Mouse (Mus musculus) embryo, embryonic 11.5 days (tissue): ENCODE data around the gene Irgc1.
"Not testable (repeated sequence)": the region's sequence is repeated elsewhere in the genome, so short reads cannot be mapped to it uniquely, and the experiment has no call there.

Experiments
- DNase-seq: peaks from one replicate; pipeline ENCODE4 v3.0.0-alpha.2; 2012; ENCODE audit warnings: low read depth, low spot score

Gene Irgc1

GRCm38 (mm10) chr7:24451855-24452311, at the start of gene Irgc1:
Gene Irgc1, minus strand, starts transcription at chr7:24452297.
- DNase-seq = no peak

- DNase-seq = no peak
Observed at GRCm38 (mm10) chr7:24501492-24501891, 49.4 kb upstream of the Irgc1 start.

GRCm38 (mm10) chr7:24500929-24501328, 48.8 kb upstream of the Irgc1 start:
- DNase-seq = no peak

- no peak for DNase-seq
Observed at GRCm38 (mm10) chr7:24499856-24500577, 47.9 kb upstream of the Irgc1 start.

- no peak for DNase-seq
Observed at GRCm38 (mm10) chr7:24488303-24488702, 36.2 kb upstream of the Irgc1 start.

GRCm38 (mm10) chr7:24487403-24487802, 35.3 kb upstream of the Irgc1 start:
- no peak for DNase-seq

GRCm38 (mm10) chr7:24486654-24487130, 34.6 kb upstream of the Irgc1 start:
- no peak for DNase-seq

- no peak for DNase-seq
Observed at GRCm38 (mm10) chr7:24485481-24485880, 33.4 kb upstream of the Irgc1 start.

- DNase-seq = not testable (repeated sequence)
Observed at GRCm38 (mm10) chr7:24483291-24483690, 31.2 kb upstream of the Irgc1 start.

- DNase-seq = no peak
Observed at GRCm38 (mm10) chr7:24482208-24483020, 30.3 kb upstream of the Irgc1 start.

GRCm38 (mm10) chr7:24481474-24482207, 29.5 kb upstream of the Irgc1 start, which contains the start of gene Cadm4:
Gene Cadm4, plus strand, starts transcription at chr7:24482023.
- DNase-seq = peak; percentile 84

- no peak for DNase-seq
Observed at GRCm38 (mm10) chr7:24480986-24481473, 28.9 kb upstream of the Irgc1 start.

GRCm38 (mm10) chr7:24480121-24480941, 28.2 kb upstream of the Irgc1 start:
- DNase-seq = no peak

GRCm38 (mm10) chr7:24479685-24480084, 27.6 kb upstream of the Irgc1 start:
- DNase-seq = no peak

GRCm38 (mm10) chr7:24478911-24479310, 26.8 kb upstream of the Irgc1 start:
- DNase-seq = no peak

- no peak for DNase-seq
Observed at GRCm38 (mm10) chr7:24476856-24477255, 24.8 kb upstream of the Irgc1 start.

GRCm38 (mm10) chr7:24476338-24476737, 24.2 kb upstream of the Irgc1 start:
- no peak for DNase-seq

- DNase-seq = no peak
Observed at GRCm38 (mm10) chr7:24474811-24475506, 22.9 kb upstream of the Irgc1 start.

GRCm38 (mm10) chr7:24473913-24474529, 21.9 kb upstream of the Irgc1 start:
- no peak for DNase-seq

GRCm38 (mm10) chr7:24472937-24473336, 20.8 kb upstream of the Irgc1 start:
- no peak for DNase-seq
